Mouse (Mus musculus) stomach, embryonic 16.5 days (tissue): Measurements from ENCODE around the gene Robo1. TPM values are rescaled to one million over a fixed set of nuclear protein-coding genes. Genes with fewer than 3 reads are reported as not detected.

ENCODE experiments used
- ATAC-seq: fragments of 200-750 bp; cut with Nextera tagmentation; 2 replicates; pipeline ENCODE4 v1.8.0; 2017; ENCODE audit warnings: moderate number of reproducible peaks, moderate TSS enrichment; ENCODE audit not compliant: insufficient read depth, low FRiP score
- H3K27ac ChIP-seq: fragments of 300-500 bp; sonication (generic); 2 replicates; pipeline ENCODE4 v1.5.1; 2014; ENCODE audit warnings: low read length
- H3K27me3 ChIP-seq: fragments of 300-500 bp; sonication (generic); 2 replicates; pipeline ENCODE4 v1.6.1; 2014; ENCODE audit warnings: low read length, control low read depth, mixed read lengths; ENCODE audit not compliant: control insufficient read depth, insufficient read depth
- H3K36me3 ChIP-seq: fragments of 300-500 bp; sonication (generic); 2 replicates; pipeline ENCODE4 v1.6.1; 2014; ENCODE audit warnings: low read length; ENCODE audit not compliant: control insufficient read depth, insufficient read depth
- H3K4me1 ChIP-seq: fragments of 300-500 bp; sonication (generic); 2 replicates; pipeline ENCODE4 v1.6.1; 2014; ENCODE audit warnings: low read length, control low read depth, mixed read lengths; ENCODE audit not compliant: control insufficient read depth, insufficient read depth
- H3K4me2 ChIP-seq: fragments of 300-500 bp; sonication (generic); 2 replicates; pipeline ENCODE4 v1.6.1; 2014; ENCODE audit warnings: low read depth, low read length, mixed read lengths
- H3K4me3 ChIP-seq: fragments of 300-500 bp; sonication (generic); replicated peaks from 2 replicates; pipeline ENCODE4 v1.5.1; 2014; ENCODE audit warnings: mild to moderate bottlenecking, low read length
- H3K9ac ChIP-seq: fragments of 300-500 bp; sonication (generic); 2 replicates; pipeline ENCODE4 v1.6.1; 2014; ENCODE audit warnings: low read length
- H3K9me3 ChIP-seq: fragments of 300-500 bp; sonication (generic); replicated peaks from 2 replicates; pipeline ENCODE4 v1.6.1; 2016; ENCODE audit warnings: low read length, control low read depth; ENCODE audit not compliant: control insufficient read depth
- WGBS: fragments of 180-500 bp; shearing (Covaris S2); extraction: QIAGEN DNeasy Blood & Tissue Kit; methylation state at CpG from one replicate; pipeline ENCODE4 v1.1.7; 2014; 5-methylcytosine and 5-hydroxymethylcytosine counted together
- polyA plus RNA-seq: library from polyadenylated mRNA; unstranded; fragments of >200 nt; fragmentation: Nextera tagmentation; extraction: Ambion mirVana; gene quantifications from 2 replicates; pipeline ENCODE4 v1.2.1, GENCODE M21; 2015

Robo1 gene
- polyA plus RNA-seq, 1 experiment from 2014 or later, result 23.4 TPM

DNA sequence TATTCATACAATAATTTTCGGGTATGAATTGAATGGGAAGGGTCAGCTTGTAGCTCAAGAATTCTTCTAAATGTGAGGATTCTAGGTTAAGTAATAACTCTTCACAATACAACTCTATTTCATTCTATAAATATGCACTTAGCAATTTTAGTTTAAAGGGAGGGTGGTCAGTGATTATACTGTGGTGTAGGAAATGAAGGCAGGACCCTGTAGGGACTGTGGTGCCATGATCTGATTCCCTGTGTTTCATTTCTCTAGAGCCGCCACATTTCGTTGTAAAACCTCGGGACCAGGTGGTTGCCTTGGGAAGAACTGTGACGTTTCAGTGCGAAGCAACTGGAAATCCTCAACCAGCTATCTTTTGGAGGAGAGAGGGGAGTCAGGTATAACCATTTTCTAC, 651.7 kb downstream of the Robo1 start:
- ATAC-seq, result no peak
- Histone ChIP-seq H3K27ac (no peak overlapping the region), H3K27me3 (no peaks in the 10 kb centered on the region), H3K36me3 (peaks cover 8% of the 10 kb centered on the region; the same call in 1 of the 2 replicates), H3K4me1 (no peaks in the 10 kb centered on the region), H3K4me3 (no peak overlapping the region), H3K9me3 (no peaks in the 10 kb centered on the region), H3K4me2 (no peak overlapping the region), H3K9ac (no peak overlapping the region)
- 92% methylated on average over 6 of the region's 6 CpGs for WGBS

DNA sequence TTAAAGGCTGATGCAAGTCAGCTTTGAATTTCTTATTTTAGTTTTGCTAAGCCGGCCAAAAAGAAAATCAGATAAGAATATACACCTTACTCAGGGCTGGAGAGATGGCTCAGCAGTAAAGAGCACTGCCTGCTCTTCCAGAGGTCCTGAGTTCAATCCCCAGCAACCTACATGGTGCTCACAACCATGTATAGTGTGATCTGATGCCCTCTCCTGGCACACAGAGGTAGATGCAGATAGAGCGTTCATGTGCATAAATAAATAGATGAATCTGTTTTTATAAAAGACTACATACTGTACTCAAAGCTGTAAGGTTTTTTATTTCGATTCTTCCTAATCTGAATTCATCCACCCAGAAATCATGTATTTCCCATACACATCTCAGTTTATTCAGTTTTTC, 655.7 kb downstream of the Robo1 start:
- H3K9ac ChIP-seq, result no peak overlapping the region
- H3K27ac ChIP-seq, result no peak overlapping the region
- H3K27me3 ChIP-seq, result no peaks in the 10 kb centered on the region
- H3K4me1 ChIP-seq, result no peaks in the 10 kb centered on the region
- no peak overlapping the region for H3K4me3 ChIP-seq
- WGBS, result 93% methylated on average over 3 of the region's 3 CpGs
- no peak for ATAC-seq
- H3K4me2 ChIP-seq, result no peak overlapping the region
- H3K9me3 ChIP-seq, result no peaks in the 10 kb centered on the region
- H3K36me3 ChIP-seq, result peaks cover 8% of the 10 kb centered on the region; the same call in 1 of the 2 replicates

DNA sequence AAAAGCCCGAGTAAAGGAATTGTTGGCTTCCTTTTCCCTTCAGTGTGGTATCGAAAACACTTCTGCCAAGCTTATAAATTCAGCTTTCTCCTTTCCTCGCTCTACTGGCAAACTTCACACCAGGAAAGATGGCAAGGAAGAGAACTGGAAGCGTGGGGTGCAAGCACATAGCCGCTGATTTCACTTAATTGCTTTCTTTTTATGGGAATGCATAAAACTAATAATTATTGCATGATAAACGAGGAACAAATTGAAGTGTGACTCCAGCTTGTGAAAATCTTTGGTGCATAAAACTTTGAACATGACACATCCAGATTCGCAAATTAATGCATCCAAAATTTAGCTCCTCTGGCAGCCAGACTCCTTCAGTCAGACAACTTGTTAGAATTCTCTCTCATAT, 659.4 kb downstream of the Robo1 start:
- Histone ChIP-seq H3K27ac (no peak overlapping the region), H3K36me3 (peaks cover 15% of the 10 kb centered on the region; the same call in 1 of the 2 replicates), H3K4me1 (no peaks in the 10 kb centered on the region), H3K4me2 (no peak overlapping the region), H3K4me3 (no peak overlapping the region), H3K9ac (no peak overlapping the region), H3K27me3 (no peaks in the 10 kb centered on the region), H3K9me3 (no peaks in the 10 kb centered on the region)
- ATAC-seq, result no peak
- 75% methylated on average over 7 of the region's 7 CpGs for WGBS

DNA sequence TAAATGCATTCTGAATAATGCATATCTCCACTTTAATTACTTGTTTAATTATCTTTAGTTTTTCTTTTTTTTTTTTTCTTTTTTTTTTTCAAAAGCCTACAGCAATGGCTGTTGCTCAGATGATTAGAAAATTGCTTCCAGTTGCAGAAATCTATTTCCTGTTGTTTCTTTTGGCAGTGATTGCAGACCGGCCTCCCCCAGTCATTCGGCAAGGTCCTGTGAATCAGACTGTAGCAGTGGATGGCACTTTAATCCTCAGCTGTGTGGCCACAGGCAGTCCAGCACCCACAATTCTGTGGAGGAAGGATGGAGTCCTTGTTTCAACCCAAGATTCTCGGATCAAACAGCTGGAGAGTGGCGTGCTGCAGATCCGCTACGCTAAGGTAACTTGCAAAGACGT, 661.9 kb downstream of the Robo1 start:
- Histone ChIP-seq H3K9ac (no peak overlapping the region), H3K4me1 (no peaks in the 10 kb centered on the region), H3K4me2 (no peak overlapping the region), H3K4me3 (no peak overlapping the region), H3K9me3 (no peaks in the 10 kb centered on the region), H3K27ac (no peak overlapping the region), H3K36me3 (0 out of 2 replicates have a peak, but pooled peaks cover 11% of the 10 kb centered on the region), H3K27me3 (no peaks in the 10 kb centered on the region)
- WGBS, result 88% methylated on average over 7 of the region's 7 CpGs
- no peak for ATAC-seq

DNA sequence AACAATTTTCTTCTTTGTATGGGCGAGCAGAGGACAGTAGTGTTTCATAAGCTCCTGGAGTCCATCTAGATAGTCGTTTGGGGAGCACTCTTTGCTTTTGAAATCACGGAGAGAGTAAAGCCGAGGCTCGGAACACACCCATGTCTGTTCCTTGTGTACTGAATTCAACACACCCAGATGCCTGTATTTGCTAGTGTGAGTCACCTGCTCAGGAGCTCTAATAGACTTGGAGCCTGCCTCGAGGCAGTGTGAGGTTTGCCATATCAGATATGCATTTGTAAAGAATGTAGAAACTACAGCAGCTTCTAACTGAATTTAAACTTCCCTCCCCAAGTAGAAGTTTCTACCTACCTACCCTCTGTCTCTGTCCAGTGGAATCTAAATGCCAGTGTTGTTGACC, 665.6 kb downstream of the Robo1 start:
- Histone ChIP-seq H3K4me3 (no peak overlapping the region), H3K9ac (no peak overlapping the region), H3K4me1 (no peaks in the 10 kb centered on the region), H3K4me2 (no peak overlapping the region), H3K27me3 (no peaks in the 10 kb centered on the region), H3K36me3 (0 out of 2 replicates have a peak, but pooled peaks cover 11% of the 10 kb centered on the region), H3K9me3 (no peaks in the 10 kb centered on the region), H3K27ac (peak overlapping the region; percentile 53; the same call in 1 of the 2 replicates)
- peak; percentile 88 for ATAC-seq
- WGBS, result 67% methylated on average over 6 of the region's 6 CpGs

DNA sequence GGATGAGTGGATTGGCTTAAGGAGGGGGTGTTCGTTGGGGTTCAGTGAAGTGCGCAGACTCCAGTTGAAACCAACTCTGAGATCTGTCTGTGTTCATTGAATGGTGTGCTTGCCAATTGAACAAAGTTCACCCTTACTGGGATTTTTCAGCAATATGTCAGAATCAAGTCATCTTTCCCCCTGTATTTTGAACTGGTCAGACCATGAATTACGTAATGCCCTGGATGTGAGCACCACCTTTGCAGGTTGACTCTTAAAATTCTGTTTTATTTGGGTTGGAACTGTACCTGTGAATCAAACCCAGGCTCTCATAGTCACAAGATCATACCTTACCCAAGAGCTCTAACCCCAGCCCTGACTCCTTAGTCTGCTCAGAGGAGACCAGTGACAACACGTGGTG, 666.6 kb downstream of the Robo1 start:
- no peak for ATAC-seq
- Histone ChIP-seq H3K27ac (no peak overlapping the region), H3K4me3 (no peak overlapping the region), H3K36me3 (0 out of 2 replicates have a peak, but pooled peaks cover 11% of the 10 kb centered on the region), H3K27me3 (no peaks in the 10 kb centered on the region), H3K9ac (no peak overlapping the region), H3K4me1 (no peaks in the 10 kb centered on the region), H3K9me3 (no peaks in the 10 kb centered on the region), H3K4me2 (no peak overlapping the region)
- 95% methylated on average over 4 of the region's 4 CpGs for WGBS

DNA sequence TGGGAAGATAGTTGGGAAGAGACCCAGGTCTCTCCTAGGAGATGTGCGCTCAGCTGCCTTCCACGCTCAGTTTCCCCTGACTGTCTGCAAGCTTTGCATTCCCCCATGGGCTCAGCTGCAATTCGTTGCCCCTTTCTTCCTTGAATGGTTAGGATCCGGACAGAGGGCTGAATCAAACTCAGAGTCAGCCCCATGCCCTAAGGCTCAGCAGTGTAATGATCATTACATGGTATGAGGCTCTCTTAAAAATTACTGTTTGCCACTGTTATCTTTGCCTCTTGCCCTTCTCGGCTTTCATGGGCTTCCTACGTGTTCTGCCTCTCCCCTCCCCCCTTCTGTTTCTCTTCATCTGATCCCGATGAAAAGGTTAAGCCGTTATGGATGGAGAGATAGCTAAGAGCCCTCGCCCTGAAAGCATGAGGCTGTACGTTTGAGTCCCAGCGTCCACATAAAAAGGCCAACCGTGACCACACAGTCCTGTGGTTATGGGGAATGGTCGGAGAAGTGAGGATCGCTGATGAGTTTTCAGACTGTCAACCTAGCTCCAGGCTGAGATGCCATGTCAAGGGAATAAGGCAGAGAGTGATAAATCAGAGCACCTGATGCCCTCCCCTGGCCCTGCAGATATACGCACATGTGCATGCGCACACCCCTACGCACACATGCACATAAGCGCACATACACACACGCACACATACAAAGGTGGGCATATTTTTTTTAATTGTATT, 668.9 kb downstream of the Robo1 start:
- Histone ChIP-seq H3K27me3 (no peaks in the 10 kb centered on the region), H3K4me2 (no peak overlapping the region), H3K9ac (no peak overlapping the region), H3K27ac (no peak overlapping the region), H3K4me1 (no peaks in the 10 kb centered on the region), H3K36me3 (0 out of 2 replicates have a peak, but pooled peaks cover 3% of the 10 kb centered on the region), H3K9me3 (no peaks in the 10 kb centered on the region), H3K4me3 (no peak overlapping the region)
- 73% methylated on average over 19 of the region's 19 CpGs for WGBS
- ATAC-seq, result no peak

DNA sequence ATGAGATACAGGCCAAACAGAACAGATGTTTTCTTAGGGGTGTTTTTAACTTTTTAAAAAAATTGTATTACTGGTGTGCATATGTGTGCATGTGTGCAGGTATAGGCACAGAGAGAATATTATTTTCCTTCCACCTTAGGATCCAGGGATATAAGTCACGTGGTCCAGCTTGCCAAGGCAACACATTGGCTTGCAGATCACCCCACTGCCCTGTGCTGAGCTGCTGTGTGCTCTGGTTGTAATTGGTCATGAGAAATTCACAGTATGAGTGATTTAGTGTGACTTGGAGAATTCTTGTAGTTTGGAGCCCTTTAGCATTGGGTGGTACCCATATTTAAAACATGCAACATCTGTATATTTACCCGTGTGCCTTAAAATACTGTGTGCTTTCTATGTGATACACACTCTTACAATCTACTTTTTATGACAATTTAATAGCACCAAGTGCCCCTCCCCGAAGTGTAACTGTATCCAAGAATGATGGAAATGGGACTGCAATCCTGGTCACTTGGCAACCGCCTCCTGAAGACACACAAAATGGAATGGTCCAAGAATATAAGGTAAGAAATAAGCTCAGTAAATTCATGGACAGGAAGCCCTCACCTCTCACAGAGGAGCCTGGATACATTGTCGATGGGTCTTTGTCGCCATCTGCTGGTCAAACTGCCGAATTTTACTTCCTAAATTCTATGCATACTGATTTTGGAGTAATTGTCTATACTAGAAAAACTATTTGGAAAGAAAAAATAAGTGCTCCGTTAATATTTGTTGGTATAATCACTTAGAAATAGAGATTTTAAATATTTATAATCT, 671.5 kb downstream of the Robo1 start:
- no peak overlapping the region for H3K9ac ChIP-seq
- WGBS, result 30% methylated on average over 8 of the region's 8 CpGs
- H3K36me3 ChIP-seq, result peaks cover 3% of the 10 kb centered on the region; the same call in 1 of the 2 replicates
- no peak overlapping the region for H3K27ac ChIP-seq
- H3K4me3 ChIP-seq, result no peak overlapping the region
- H3K4me1 ChIP-seq, result no peaks in the 10 kb centered on the region
- no peak overlapping the region for H3K4me2 ChIP-seq
- H3K9me3 ChIP-seq, result no peaks in the 10 kb centered on the region
- no peak for ATAC-seq
- H3K27me3 ChIP-seq, result no peaks in the 10 kb centered on the region
